Mouse (Mus musculus) midbrain, embryonic 10.5 days (tissue): ENCODE data around the gene Gfi1b. TPM values are rescaled to one million over a fixed set of nuclear protein-coding genes. Genes with fewer than 3 reads are reported as not detected.

ENCODE experiments used
- DNase-seq: peaks from one replicate; pipeline ENCODE4 v3.0.0-alpha.2; 2017; ENCODE audit warnings: low spot score
- H3K27ac ChIP-seq: fragments of 300-500 bp; sonication (generic); replicated peaks from 2 replicates; pipeline ENCODE4 v1.5.1; 2016; ENCODE audit warnings: mild to moderate bottlenecking
- H3K27me3 ChIP-seq: fragments of 300-500 bp; sonication (generic); 2 replicates; pipeline ENCODE4 v1.6.1; 2016; ENCODE audit warnings: low read depth, mild to moderate bottlenecking; ENCODE audit not compliant: poor library complexity, severe bottlenecking
- H3K36me3 ChIP-seq: fragments of 300-500 bp; sonication (generic); 2 replicates; pipeline ENCODE4 v1.6.1; 2016; ENCODE audit warnings: mild to moderate bottlenecking, moderate library complexity
- H3K4me1 ChIP-seq: fragments of 300-500 bp; sonication (generic); 2 replicates; pipeline ENCODE4 v1.6.1; 2016
- H3K4me3 ChIP-seq: fragments of 300-500 bp; sonication (generic); 2 replicates; pipeline ENCODE4 v1.5.1; 2016; ENCODE audit warnings: mild to moderate bottlenecking, moderate library complexity
- H3K9me3 ChIP-seq: fragments of 300-500 bp; sonication (generic); replicated peaks from 2 replicates; pipeline ENCODE4 v1.6.1; 2016; ENCODE audit warnings: mild to moderate bottlenecking
- WGBS: fragments of 180-500 bp; shearing (Covaris S2); methylation state at CpG from one replicate; pipeline ENCODE4 v1.1.7; 2016; 5-methylcytosine and 5-hydroxymethylcytosine counted together
- polyA plus RNA-seq: library from polyadenylated mRNA; unstranded; fragments of >200 nt; fragmentation: Nextera tagmentation; extraction: Ambion mirVana; gene quantifications from 2 replicates; pipeline ENCODE4 v1.2.1, GENCODE M21; 2016

Gene Gfi1b
- polyA plus RNA-seq: 4.3 and 4.5 TPM in 2 replicates

DNA sequence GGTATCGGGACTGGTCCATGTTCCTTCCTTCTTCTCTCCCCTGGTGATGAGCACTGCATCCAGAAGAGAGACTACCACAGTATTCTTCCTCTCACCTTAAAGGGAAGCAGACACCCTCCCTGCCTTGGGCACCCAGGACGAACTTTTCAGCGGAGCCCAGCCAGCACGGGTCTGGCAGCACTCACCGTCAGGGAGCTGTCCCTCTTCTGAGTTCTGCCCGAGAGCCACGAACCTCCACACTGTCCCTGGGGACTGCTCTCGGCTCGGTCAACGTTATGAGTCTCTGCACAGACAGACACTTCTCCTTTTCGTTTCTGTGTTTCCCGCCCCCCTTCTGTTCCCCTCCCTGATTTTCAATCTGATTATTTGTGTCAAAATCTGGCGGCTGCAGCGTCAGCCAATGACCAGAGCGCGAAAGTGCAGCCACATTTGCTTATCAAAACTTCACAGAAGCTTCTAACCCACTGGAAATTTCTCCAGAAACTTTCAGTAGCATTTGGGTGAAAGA is at the start of gene Gfi1b:
TSS of gene Gfi1b (minus strand) at position 319 of the 508 bp plus-strand sequence.
- peak within 1 kb of the TSS; percentile 33; the same call in 1 of the 2 replicates for H3K4me3 ChIP-seq
- no peak within 1 kb of the TSS for H3K27ac ChIP-seq
- no peaks in the 10 kb centered on the region for H3K36me3 ChIP-seq
- H3K27me3 ChIP-seq: peaks cover 41% of the 10 kb centered on the region
- peaks cover 4% of the 10 kb centered on the region for H3K4me1 ChIP-seq
- no peaks in the 10 kb centered on the region for H3K9me3 ChIP-seq
- no peak for DNase-seq
- 7% methylated on average over 16 of the region's 16 CpGs for WGBS

- Histone ChIP-seq H3K4me1 (no peaks in the 10 kb centered on the region), H3K36me3 (peaks cover 99% of the 10 kb centered on the region), H3K9me3 (no peaks in the 10 kb centered on the region), H3K4me3 (no peak overlapping the region), H3K27ac (no peak overlapping the region), H3K27me3 (no peaks in the 10 kb centered on the region)
- DNase-seq: no peak
- 90% methylated on average over 2 of the region's 2 CpGs for WGBS
Measured at GRCm38 (mm10) chr2:28671438-28671837, 49.7 kb upstream of the Gfi1b start.

DNA sequence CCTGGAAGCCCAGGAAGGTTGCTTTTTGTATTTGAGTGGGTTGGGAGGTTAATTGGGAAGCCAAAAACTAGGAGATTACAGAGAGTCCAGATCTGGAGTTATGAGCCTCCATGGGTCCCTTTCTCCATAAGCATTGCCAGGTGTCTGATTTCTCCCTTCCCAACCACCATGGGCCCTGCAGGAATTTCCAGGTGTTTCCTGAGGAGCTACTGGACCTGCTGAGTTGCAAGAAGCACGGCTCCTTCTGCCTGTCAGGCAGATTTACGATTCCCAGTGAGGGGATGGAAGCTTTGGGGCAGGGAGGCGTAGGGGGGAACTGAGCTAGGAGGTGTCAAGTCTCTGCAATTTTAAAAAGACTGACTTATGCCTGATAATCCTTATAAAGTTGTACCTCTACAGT is 44.0 kb upstream of the Gfi1b start:
- Histone ChIP-seq H3K36me3 (peaks cover 99% of the 10 kb centered on the region), H3K27ac (no peak overlapping the region), H3K4me1 (no peaks in the 10 kb centered on the region), H3K9me3 (no peaks in the 10 kb centered on the region), H3K27me3 (no peaks in the 10 kb centered on the region), H3K4me3 (no peak overlapping the region)
- DNase-seq: no peak
- 91% methylated on average over 3 of the region's 3 CpGs for WGBS

DNA sequence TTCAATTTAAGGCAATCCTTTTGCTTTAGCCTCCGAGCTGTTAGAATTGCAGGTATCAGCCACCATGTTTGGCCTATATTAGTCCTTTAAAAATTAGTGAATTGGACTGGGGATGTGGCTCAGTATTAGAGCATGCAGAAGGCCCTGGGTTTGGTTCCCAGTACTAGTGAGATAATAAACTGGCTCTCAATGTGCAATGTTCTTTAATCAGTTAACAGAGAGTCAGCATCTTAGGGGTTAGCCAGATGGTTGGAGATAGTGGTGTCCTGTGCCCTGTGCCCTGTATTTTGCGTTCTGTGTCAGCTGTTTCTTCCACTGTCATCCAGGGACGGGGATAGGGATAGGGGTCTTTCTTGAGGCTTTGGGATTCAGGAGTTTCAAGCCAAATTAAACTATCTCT is 41.1 kb upstream of the Gfi1b start:
- no peak overlapping the region for H3K27ac ChIP-seq
- no peaks in the 10 kb centered on the region for H3K9me3 ChIP-seq
- H3K4me1 ChIP-seq: no peaks in the 10 kb centered on the region
- 92% methylated on average over 3 of the region's 3 CpGs for WGBS
- no peaks in the 10 kb centered on the region for H3K27me3 ChIP-seq
- H3K36me3 ChIP-seq: peaks cover 100% of the 10 kb centered on the region
- H3K4me3 ChIP-seq: no peak overlapping the region
- DNase-seq: no peak

DNA sequence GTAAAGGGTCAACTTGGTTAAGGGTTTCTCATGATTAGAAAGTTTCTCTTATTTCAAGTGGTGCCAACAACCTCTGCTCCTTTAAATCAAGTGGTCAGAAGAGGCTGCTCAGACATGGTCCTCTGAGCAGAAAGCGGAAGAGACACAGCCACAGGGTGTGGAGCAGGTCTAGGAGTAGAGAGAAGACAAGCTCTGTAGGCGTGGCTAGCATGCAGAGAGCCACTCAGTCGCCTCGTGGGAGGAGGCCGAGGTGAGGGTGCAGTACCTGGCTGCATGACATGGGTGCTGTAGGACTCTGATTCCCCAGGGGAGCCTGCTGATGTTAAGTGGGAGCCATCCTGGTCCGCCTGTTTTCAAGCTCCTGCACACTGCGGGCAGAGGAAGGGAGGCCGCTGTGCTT is 34.4 kb upstream of the Gfi1b start:
- Histone ChIP-seq H3K27ac (no peak overlapping the region), H3K4me3 (no peak overlapping the region), H3K27me3 (no peaks in the 10 kb centered on the region), H3K4me1 (no peaks in the 10 kb centered on the region), H3K9me3 (no peaks in the 10 kb centered on the region), H3K36me3 (peaks cover 65% of the 10 kb centered on the region)
- 83% methylated on average over 8 of the region's 8 CpGs for whole genome bisulfite sequencing
- DNase-seq: no peak

GRCm38 (mm10) chr2:28654295-28654694 is 32.5 kb upstream of the Gfi1b start:
- no peak for DNase-seq
- H3K9me3 ChIP-seq: no peaks in the 10 kb centered on the region
- peaks cover 46% of the 10 kb centered on the region for H3K36me3 ChIP-seq
- H3K27ac ChIP-seq: no peak overlapping the region
- WGBS: 60% methylated on average over 2 of the region's 2 CpGs
- no peaks in the 10 kb centered on the region for H3K4me1 ChIP-seq
- no peak overlapping the region for H3K4me3 ChIP-seq
- H3K27me3 ChIP-seq: no peaks in the 10 kb centered on the region

- H3K4me3 ChIP-seq: no peak overlapping the region
- 97% methylated on average over 7 of the region's 7 CpGs for WGBS
Measured at GRCm38 (mm10) chr2:28653351-28653750, 31.6 kb upstream of the Gfi1b start.

GRCm38 (mm10) chr2:28650526-28650925 is 28.7 kb upstream of the Gfi1b start:
- Histone ChIP-seq H3K27ac (no peak overlapping the region), H3K4me3 (no peak overlapping the region), H3K9me3 (no peaks in the 10 kb centered on the region), H3K27me3 (no peaks in the 10 kb centered on the region), H3K4me1 (no peaks in the 10 kb centered on the region), H3K36me3 (peaks cover 13% of the 10 kb centered on the region)
- no peak for DNase-seq

More at GRCm38 (mm10) chr2:28653351-28653750, 31.6 kb upstream of the Gfi1b start:
- peaks cover 37% of the 10 kb centered on the region for H3K36me3 ChIP-seq
- H3K9me3 ChIP-seq: no peaks in the 10 kb centered on the region
- no peak overlapping the region for H3K27ac ChIP-seq
- no peaks in the 10 kb centered on the region for H3K27me3 ChIP-seq
- no peaks in the 10 kb centered on the region for H3K4me1 ChIP-seq
- DNase-seq: no peak

DNA sequence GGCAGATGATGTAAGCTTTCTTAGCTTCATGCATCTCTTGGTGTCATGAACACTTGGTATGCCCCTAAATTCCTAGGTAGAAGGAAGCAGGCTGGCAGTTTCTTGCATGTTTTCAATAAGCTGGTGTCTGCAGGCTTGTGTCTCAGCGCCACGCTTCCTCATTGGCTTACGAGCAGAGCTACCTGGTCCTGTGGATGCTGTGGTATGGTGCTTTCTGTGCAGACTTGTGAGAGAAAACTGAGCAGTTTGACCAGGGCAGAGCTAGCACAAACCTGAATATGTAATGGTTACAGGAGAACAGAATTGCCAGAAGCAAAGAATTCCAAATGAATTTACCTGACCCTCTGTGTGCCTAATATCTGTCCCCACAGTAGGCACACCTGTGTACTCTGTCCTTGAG is 21.3 kb upstream of the Gfi1b start:
- Histone ChIP-seq H3K4me1 (peaks cover 37% of the 10 kb centered on the region), H3K27ac (no peak overlapping the region), H3K36me3 (no peaks in the 10 kb centered on the region), H3K27me3 (no peaks in the 10 kb centered on the region), H3K9me3 (no peaks in the 10 kb centered on the region), H3K4me3 (no peak overlapping the region)
- 90% methylated on average over 3 of the region's 3 CpGs for WGBS
- DNase-seq: no peak

DNA sequence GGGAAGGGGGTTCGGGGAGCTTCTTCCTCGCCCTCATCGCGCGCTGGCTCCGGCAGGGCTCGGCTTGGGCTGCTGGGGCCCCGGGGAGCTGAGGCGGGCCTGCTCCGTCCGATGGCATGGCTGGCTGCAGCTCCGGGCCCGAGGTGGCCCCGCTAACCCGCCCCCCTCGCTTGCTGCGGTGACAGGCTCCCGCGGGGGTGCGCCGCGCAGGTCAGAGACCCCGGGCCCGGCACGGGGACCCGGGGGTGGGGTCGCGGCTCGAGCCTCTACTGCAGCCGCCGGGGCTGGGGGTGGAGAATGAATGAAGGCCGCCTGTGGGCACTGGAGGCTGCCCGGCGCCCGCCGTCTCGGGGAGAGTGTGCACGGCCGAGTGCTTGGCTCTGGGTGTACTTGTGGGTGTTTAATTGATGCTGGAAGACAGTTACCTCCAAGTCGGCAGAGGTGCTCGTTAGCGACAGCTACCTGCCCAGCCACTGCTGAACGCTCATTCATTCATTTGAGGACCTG is 19.7 kb upstream of the Gfi1b start:
- Histone ChIP-seq H3K9me3 (no peaks in the 10 kb centered on the region), H3K27ac (peak overlapping the region; percentile 97), H3K4me1 (peaks cover 46% of the 10 kb centered on the region), H3K36me3 (no peaks in the 10 kb centered on the region), H3K4me3 (peak overlapping the region; percentile 100), H3K27me3 (no peaks in the 10 kb centered on the region)
- DNase-seq: no peak
- WGBS: under 1% methylated on average over 43 of the region's 43 CpGs

GRCm38 (mm10) chr2:28640461-28641424 is 19.0 kb upstream of the Gfi1b start, which contains the start of gene Tsc1:
Gene Tsc1 (plus strand): TSS chr2:28641228.
- Histone ChIP-seq H3K27me3 (no peaks in the 10 kb centered on the region), H3K4me1 (peaks cover 46% of the 10 kb centered on the region), H3K9me3 (no peaks in the 10 kb centered on the region), H3K36me3 (no peaks in the 10 kb centered on the region), H3K4me3 (peak within 1 kb of the TSS; percentile 100), H3K27ac (peak within 1 kb of the TSS; percentile 97)
- WGBS: 2% methylated on average over 47 of the region's 47 CpGs
- peak; percentile 98 for DNase-seq

GRCm38 (mm10) chr2:28639794-28640193 is 18.0 kb upstream of the Gfi1b start:
- H3K4me3 ChIP-seq: no peak overlapping the region
- H3K27me3 ChIP-seq: no peaks in the 10 kb centered on the region
- no peak for DNase-seq
- H3K36me3 ChIP-seq: no peaks in the 10 kb centered on the region
- no peaks in the 10 kb centered on the region for H3K9me3 ChIP-seq
- H3K4me1 ChIP-seq: peaks cover 46% of the 10 kb centered on the region
- 49% methylated on average over 7 of the region's 7 CpGs for WGBS
- H3K27ac ChIP-seq: no peak overlapping the region

DNA sequence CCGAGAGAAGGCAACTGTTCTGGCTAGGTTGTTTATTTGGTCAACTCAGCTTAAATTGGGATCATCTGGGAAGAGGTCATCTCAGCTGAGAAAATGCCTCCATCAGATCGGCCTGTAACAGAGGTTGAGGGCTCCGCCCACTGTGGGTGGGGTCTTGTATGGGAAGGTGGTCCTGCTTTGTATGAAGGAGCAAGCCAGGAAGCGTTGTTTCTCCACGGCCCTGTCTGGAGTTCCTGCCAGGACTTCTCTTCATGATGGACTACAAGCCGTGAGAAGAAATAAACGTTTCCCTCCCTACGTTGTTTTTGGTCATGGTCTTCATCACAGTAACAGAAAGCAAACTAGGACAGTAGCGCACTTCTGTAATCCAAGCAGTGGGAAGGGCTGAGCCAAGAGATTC is 17.1 kb upstream of the Gfi1b start:
- H3K4me3 ChIP-seq: peak overlapping the region; percentile 31
- H3K27me3 ChIP-seq: no peaks in the 10 kb centered on the region
- no peaks in the 10 kb centered on the region for H3K9me3 ChIP-seq
- H3K4me1 ChIP-seq: peaks cover 46% of the 10 kb centered on the region
- WGBS: 8% methylated on average over 9 of the region's 9 CpGs
- H3K27ac ChIP-seq: no peak overlapping the region
- no peaks in the 10 kb centered on the region for H3K36me3 ChIP-seq
- peak; percentile 57 for DNase-seq
